Mouse (Mus musculus) limb, embryonic 12.5 days (tissue): ENCODE data around the gene Gm8890. TPM values are rescaled to one million over a fixed set of nuclear protein-coding genes. Genes with fewer than 3 reads are reported as not detected.
"Not testable (repeated sequence)": the region's sequence is repeated elsewhere in the genome, so short reads cannot be mapped to it uniquely, and the experiment has no call there.

Source experiments
- ATAC-seq: fragments of 200-750 bp; cut with Nextera tagmentation; 2 replicates; pipeline ENCODE4 v1.8.0; 2017; ENCODE audit warnings: low read depth, moderate TSS enrichment; ENCODE audit not compliant: insufficient number of reproducible peaks, insufficient read depth, low FRiP score, low TSS enrichment
- H3K27ac ChIP-seq: fragments of 300-500 bp; sonication (generic); 2 replicates; pipeline ENCODE4 v1.5.1; 2016; ENCODE audit warnings: mild to moderate bottlenecking, moderate library complexity
- H3K27me3 ChIP-seq: fragments of 300-500 bp; sonication (generic); 2 replicates; pipeline ENCODE4 v1.6.1; 2016; ENCODE audit warnings: mild to moderate bottlenecking, moderate library complexity
- H3K36me3 ChIP-seq: fragments of 300-500 bp; sonication (generic); 2 replicates; pipeline ENCODE4 v1.6.1; 2016; ENCODE audit warnings: mild to moderate bottlenecking, moderate library complexity
- H3K4me1 ChIP-seq: fragments of 300-500 bp; sonication (generic); replicated peaks from 2 replicates; pipeline ENCODE4 v1.6.1; 2016
- H3K4me2 ChIP-seq: fragments of 300-500 bp; sonication (generic); 2 replicates; pipeline ENCODE4 v1.6.1; 2016; ENCODE audit warnings: mild to moderate bottlenecking, moderate library complexity
- H3K4me3 ChIP-seq: fragments of 300-500 bp; sonication (generic); replicated peaks from 2 replicates; pipeline ENCODE4 v1.5.1; 2016; ENCODE audit warnings: mild to moderate bottlenecking
- H3K9ac ChIP-seq: fragments of 300-500 bp; sonication (generic); replicated peaks from 2 replicates; pipeline ENCODE4 v1.6.1; 2016; ENCODE audit warnings: mild to moderate bottlenecking, moderate library complexity
- H3K9me3 ChIP-seq: fragments of 300-500 bp; sonication (generic); 2 replicates; pipeline ENCODE4 v1.6.1; 2016; ENCODE audit warnings: mild to moderate bottlenecking, moderate library complexity
- WGBS: fragments of 180-500 bp; shearing (Covaris S2); methylation state at CpG from one replicate; pipeline ENCODE4 v1.1.7; 2016; 5-methylcytosine and 5-hydroxymethylcytosine counted together
- polyA plus RNA-seq: library from polyadenylated mRNA; unstranded; fragments of >200 nt; fragmentation: Nextera tagmentation; extraction: Ambion mirVana; gene quantifications from 2 replicates; pipeline ENCODE4 v1.2.1, GENCODE M21; 2016

Gene Gm8890
- polyA plus RNA-seq, result not detected in 2 replicates

GRCm38 (mm10) chr5:11255733-11256132 is at the start of gene Gm8890:
Gene Gm8890 (plus strand): TSS chr5:11256033.
- ATAC-seq, H3K4me3 ChIP-seq: not testable (repeated sequence)
- 30% methylated on average over 1 of the region's 2 CpGs for WGBS

GRCm38 (mm10) chr5:11256221-11256620 is 388 bp downstream of the Gm8890 start:
- WGBS, result 81% methylated on average over 1 of the region's 1 CpGs
- H3K36me3 ChIP-seq, H3K9ac ChIP-seq, H3K27ac ChIP-seq, H3K4me3 ChIP-seq, H3K9me3 ChIP-seq, ATAC-seq, H3K27me3 ChIP-seq, H3K4me2 ChIP-seq, H3K4me1 ChIP-seq: not testable (repeated sequence)

More at GRCm38 (mm10) chr5:11255733-11256132, at the start of gene Gm8890:
- not testable (repeated sequence) for H3K9ac ChIP-seq, H3K9me3 ChIP-seq, H3K27ac ChIP-seq, H3K27me3 ChIP-seq, H3K4me1 ChIP-seq, H3K36me3 ChIP-seq, H3K4me2 ChIP-seq

Other genes starting within 250 kb of the Gm8890 start
- not detected in 2 replicates for gene Gm8879, start 128.4 kb upstream of the Gm8890 start, polyA plus RNA-seq
- not detected in 2 replicates for gene Gm5861, start 73.0 kb upstream of the Gm8890 start, polyA plus RNA-seq
- not detected in 2 replicates for gene Speer1, start 85.5 kb downstream of the Gm8890 start, polyA plus RNA-seq
- not detected in 2 replicates for gene Gm8897, start 160.4 kb downstream of the Gm8890 start, polyA plus RNA-seq
- not detected in 2 replicates for gene Gm8906, start 246.7 kb downstream of the Gm8890 start, polyA plus RNA-seq